Mouse (Mus musculus): ENCODE data around the gene Gtf2h3.

Gene Gtf2h3

DNA sequence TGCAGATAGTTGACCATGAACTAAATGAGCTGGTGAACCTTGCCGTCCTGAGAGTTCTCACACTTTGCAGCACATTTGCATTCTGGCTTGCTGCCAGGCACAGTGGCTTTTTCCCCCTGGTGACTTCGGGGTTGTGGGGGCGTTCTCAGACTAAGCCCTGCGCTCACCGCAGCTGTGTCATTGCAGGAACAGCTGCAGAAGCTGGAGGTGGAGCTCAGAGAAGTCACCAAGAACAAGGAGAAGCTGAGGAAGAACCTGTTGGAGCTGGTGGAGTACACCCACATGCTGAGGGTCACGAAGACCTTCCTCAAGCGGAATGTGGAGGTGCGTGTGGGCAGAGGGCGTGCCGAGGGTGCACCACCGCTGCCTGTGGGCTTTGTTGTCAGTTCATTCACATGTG lies 58.4 kb downstream of the Gtf2h3 start:
- no peak for DNase-seq (ENCODE audit: low spot score)

DNA sequence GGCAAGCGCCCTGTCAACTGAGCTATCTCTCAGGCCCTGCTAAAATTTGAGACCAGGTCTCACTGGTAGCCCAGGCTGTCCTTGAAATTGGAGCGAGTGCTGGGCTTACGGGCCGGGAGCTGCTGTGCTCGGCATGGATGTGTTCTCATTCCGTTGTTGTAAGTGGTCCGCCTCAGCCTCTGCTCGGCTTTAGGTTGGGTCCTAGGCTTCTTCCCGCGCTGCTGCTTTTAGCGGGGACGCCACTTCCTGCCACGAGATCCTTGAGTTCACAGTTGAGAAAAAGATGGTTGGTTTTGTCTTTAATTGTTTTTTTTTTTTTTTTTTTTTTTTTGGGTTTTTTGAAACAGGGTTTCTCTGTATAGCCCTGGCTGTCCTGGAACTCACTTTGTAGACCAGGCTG lies 58.9 kb downstream of the Gtf2h3 start:
- no peak for DNase-seq (ENCODE audit: low spot score)

Measured in urinary bladder, postnatal 10 days (tissue).